Mouse (Mus musculus): ENCODE measurements at regions not wholly inside any gene's neighbourhood (a gene's known extent, or its start where the extent isn't known, plus 50 kb on each side); places are given as distances from the start of the nearest gene placed in this dataset.
A peak's percentile ranks its signal among the peaks of the same experiment; 100 is the strongest.
"Not testable (repeated sequence)": the region's sequence is repeated elsewhere in the genome, so short reads cannot be mapped to it uniquely, and the experiment has no call there.

DNA sequence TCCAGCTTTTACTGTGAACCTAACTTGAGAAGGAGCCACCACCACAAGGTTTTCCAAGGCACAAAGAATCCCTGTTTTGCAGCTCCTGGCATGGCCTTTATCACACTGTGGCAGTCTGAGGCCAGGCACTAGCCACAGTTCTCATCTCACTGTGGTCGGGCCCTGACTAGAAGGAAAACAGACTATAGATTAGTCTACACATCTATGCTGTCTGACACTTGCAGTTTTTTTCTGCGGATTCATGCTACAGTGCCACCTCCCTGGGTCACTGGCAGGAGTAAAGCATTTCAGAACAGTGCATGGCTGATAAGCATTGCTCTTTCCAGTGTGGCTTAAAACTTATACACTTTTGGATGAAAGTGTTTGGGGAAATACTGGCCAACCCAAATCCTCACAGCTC, 114.3 kb downstream of the Olfr721-ps1 start:
- H3K4me1 ChIP-seq (ENCODE audit: control insufficient read depth, low read depth, low read length): no peaks in the 10 kb centered on the region; the same call in none of the 2 replicates
- WGBS (ENCODE audit: insufficient replicate concordance): 27% methylated on average over 2 of the region's 2 CpGs
- no peaks in the 10 kb centered on the region for H3K36me3 ChIP-seq (ENCODE audit: control insufficient read depth, insufficient read depth)
- ATAC-seq (ENCODE audit: low read depth): no peak
- H3K27me3 ChIP-seq (ENCODE audit: control insufficient read depth, insufficient read depth, low read depth, low read length): no peaks in the 10 kb centered on the region
- H3K9me3 ChIP-seq (replicated peaks; ENCODE audit: control insufficient read depth, low read length): no peaks in the 10 kb centered on the region
- no peak overlapping the region for H3K27ac ChIP-seq (ENCODE audit: low read length)
- H3K4me2 ChIP-seq (ENCODE audit: low read depth, low read length): no peak overlapping the region
- H3K4me3 ChIP-seq (ENCODE audit: low read depth, low read length): no peak overlapping the region
- no peak overlapping the region for H3K9ac ChIP-seq (ENCODE audit: low read depth, low read length)

DNA sequence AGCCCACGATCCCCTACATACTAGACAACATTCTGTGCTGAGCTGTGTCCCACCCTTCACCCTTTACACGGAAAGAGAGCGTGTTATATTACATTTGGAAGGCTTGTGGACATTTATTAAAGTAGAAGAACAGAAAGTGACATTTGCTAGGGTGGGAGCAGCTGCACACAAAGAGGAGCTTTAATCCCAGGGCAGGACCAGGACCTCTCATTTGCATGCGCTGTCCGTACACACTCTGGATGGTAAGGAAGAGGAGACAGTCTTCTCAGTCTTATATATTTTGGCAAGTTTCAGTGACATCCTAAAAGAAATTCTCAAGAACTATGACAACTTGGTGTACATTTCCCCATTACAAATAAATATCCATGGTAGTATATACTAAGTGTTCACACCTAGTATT, 114.8 kb downstream of the Olfr721-ps1 start:
- Histone ChIP-seq H3K4me2 (ENCODE audit: low read depth, low read length) (no peak overlapping the region), H3K9me3 (replicated peaks; ENCODE audit: control insufficient read depth, low read length) (no peaks in the 10 kb centered on the region), H3K36me3 (ENCODE audit: control insufficient read depth, insufficient read depth) (no peaks in the 10 kb centered on the region), H3K27me3 (ENCODE audit: control insufficient read depth, insufficient read depth, low read depth, low read length) (no peaks in the 10 kb centered on the region), H3K27ac (ENCODE audit: low read length) (no peak overlapping the region), H3K4me3 (ENCODE audit: low read depth, low read length) (no peak overlapping the region), H3K4me1 (ENCODE audit: control insufficient read depth, low read depth, low read length) (no peaks in the 10 kb centered on the region; the same call in none of the 2 replicates), H3K9ac (ENCODE audit: low read depth, low read length) (no peak overlapping the region)
- ATAC-seq (ENCODE audit: low read depth): no peak
- 59% methylated on average over 5 of the region's 5 CpGs for WGBS (ENCODE audit: insufficient replicate concordance)

DNA sequence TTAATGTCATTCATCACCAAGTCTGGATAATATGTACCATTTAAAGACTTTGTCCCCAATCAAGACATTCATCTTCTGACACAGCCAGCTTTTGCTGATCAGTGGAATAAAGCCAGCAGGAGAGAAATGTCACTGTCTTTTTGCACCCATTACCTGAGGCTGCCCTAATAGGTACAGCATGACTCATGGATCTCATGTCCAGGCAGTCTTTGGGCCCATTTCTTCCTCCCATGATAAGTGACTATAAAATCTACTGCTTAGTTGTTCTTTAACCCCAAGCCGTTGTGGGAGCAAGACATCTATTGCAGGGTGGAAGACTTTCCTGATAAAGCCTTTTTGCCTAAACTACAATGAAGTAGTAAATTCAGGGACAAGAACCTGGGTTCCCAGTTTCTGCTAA, 116.9 kb downstream of the Olfr721-ps1 start:
- H3K27ac ChIP-seq (ENCODE audit: low read length): no peak overlapping the region
- H3K4me3 ChIP-seq (ENCODE audit: low read depth, low read length): no peak overlapping the region
- H3K4me2 ChIP-seq (ENCODE audit: low read depth, low read length): no peak overlapping the region
- no peak for ATAC-seq (ENCODE audit: low read depth)
- no peaks in the 10 kb centered on the region; the same call in none of the 2 replicates for H3K4me1 ChIP-seq (ENCODE audit: control insufficient read depth, low read depth, low read length)
- H3K27me3 ChIP-seq (ENCODE audit: control insufficient read depth, insufficient read depth, low read depth, low read length): no peaks in the 10 kb centered on the region
- H3K9ac ChIP-seq (ENCODE audit: low read depth, low read length): no peak overlapping the region
- WGBS (ENCODE audit: insufficient replicate concordance): 36% methylated on average over 1 of the region's 1 CpGs
- H3K36me3 ChIP-seq (ENCODE audit: control insufficient read depth, insufficient read depth): no peaks in the 10 kb centered on the region
- no peaks in the 10 kb centered on the region for H3K9me3 ChIP-seq (replicated peaks; ENCODE audit: control insufficient read depth, low read length)

DNA sequence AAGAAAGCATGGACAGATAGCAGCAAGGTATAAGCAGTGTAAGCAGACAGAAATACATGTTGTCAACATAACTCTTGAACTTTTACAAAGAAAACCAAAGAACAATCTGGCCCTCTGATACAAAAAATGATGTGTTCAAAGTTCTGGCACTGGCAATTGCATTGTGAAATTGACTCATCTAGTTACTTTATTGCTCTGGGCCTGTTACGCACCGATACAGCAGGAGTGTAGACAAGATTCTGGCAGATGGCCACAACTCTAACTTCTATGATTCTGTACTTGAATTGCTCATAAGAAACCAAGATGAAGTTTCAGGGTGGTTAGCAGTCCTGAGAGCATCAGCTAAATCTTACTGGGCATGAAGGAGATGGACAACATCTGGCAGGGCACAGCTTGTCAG, 117.7 kb downstream of the Olfr721-ps1 start:
- H3K9ac ChIP-seq (ENCODE audit: low read depth, low read length): no peak overlapping the region
- H3K36me3 ChIP-seq (ENCODE audit: control insufficient read depth, insufficient read depth): no peaks in the 10 kb centered on the region
- no peak overlapping the region for H3K4me3 ChIP-seq (ENCODE audit: low read depth, low read length)
- ATAC-seq (ENCODE audit: low read depth): no peak
- no peak overlapping the region for H3K27ac ChIP-seq (ENCODE audit: low read length)
- no peaks in the 10 kb centered on the region; the same call in none of the 2 replicates for H3K4me1 ChIP-seq (ENCODE audit: control insufficient read depth, low read depth, low read length)
- H3K27me3 ChIP-seq (ENCODE audit: control insufficient read depth, insufficient read depth, low read depth, low read length): no peaks in the 10 kb centered on the region
- WGBS (ENCODE audit: insufficient replicate concordance): 67% methylated on average over 2 of the region's 2 CpGs
- no peaks in the 10 kb centered on the region for H3K9me3 ChIP-seq (replicated peaks; ENCODE audit: control insufficient read depth, low read length)
- H3K4me2 ChIP-seq (ENCODE audit: low read depth, low read length): no peak overlapping the region

DNA sequence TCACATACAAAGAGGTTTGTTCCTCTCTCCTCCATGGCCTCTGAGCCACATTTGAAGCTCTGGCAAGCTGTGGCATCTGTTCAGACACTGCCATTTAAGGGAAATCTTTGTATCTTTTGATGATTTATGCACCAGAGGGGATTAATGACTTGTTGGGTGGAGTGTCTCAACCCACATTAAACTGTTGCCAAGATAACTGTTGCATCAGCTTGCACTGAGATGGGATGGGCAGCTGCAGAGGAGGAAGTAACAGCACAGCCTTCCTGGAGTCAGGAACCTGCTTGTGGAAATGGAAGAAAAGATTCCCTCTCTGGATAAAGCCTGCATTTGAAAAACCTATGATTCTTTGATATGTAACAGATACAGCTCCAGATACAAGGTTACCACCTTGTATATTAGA, 119.1 kb downstream of the Olfr721-ps1 start:
- Histone ChIP-seq H3K4me1 (ENCODE audit: control insufficient read depth, low read depth, low read length) (no peaks in the 10 kb centered on the region), H3K9ac (ENCODE audit: low read depth, low read length) (no peak overlapping the region), H3K4me2 (ENCODE audit: low read depth, low read length) (no peak overlapping the region), H3K27me3 (ENCODE audit: control insufficient read depth, insufficient read depth, low read depth, low read length) (no peaks in the 10 kb centered on the region), H3K36me3 (ENCODE audit: control insufficient read depth, insufficient read depth) (no peaks in the 10 kb centered on the region), H3K9me3 (replicated peaks; ENCODE audit: control insufficient read depth, low read length) (no peaks in the 10 kb centered on the region), H3K4me3 (ENCODE audit: low read depth, low read length) (no peak overlapping the region), H3K27ac (ENCODE audit: low read length) (no peak overlapping the region)
- no peak for ATAC-seq (ENCODE audit: low read depth)

DNA sequence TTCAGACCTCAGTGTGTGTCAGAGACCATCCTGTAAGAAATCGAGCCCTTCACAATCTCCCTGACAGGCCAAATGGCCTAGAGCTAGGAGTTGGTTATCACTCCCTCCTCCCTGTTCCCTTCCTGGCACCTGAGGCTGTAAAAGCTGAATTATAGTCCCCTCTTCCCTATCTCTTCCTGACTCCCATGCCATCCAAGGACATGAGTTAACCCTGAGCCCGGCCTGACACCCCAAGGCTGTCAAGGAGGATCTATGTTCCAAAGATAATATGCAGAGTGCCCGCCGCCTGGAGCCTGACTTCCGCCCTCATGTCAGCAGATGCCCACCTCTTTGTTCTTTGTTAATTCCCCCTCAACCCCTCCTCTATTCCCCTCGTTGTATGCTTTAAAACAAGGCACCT, 120.2 kb downstream of the Olfr721-ps1 start:
- not testable (repeated sequence) for H3K9ac ChIP-seq (ENCODE audit: low read depth, low read length); H3K4me3 ChIP-seq (ENCODE audit: low read depth, low read length); H3K9me3 ChIP-seq (replicated peaks; ENCODE audit: control insufficient read depth, low read length); H3K27me3 ChIP-seq (ENCODE audit: control insufficient read depth, insufficient read depth, low read depth, low read length); ATAC-seq (ENCODE audit: low read depth); H3K36me3 ChIP-seq (ENCODE audit: control insufficient read depth, insufficient read depth); H3K27ac ChIP-seq (ENCODE audit: low read length); H3K4me1 ChIP-seq (ENCODE audit: control insufficient read depth, low read depth, low read length); H3K4me2 ChIP-seq (ENCODE audit: low read depth, low read length)
- 58% methylated on average over 6 of the region's 6 CpGs for WGBS (ENCODE audit: insufficient replicate concordance)

DNA sequence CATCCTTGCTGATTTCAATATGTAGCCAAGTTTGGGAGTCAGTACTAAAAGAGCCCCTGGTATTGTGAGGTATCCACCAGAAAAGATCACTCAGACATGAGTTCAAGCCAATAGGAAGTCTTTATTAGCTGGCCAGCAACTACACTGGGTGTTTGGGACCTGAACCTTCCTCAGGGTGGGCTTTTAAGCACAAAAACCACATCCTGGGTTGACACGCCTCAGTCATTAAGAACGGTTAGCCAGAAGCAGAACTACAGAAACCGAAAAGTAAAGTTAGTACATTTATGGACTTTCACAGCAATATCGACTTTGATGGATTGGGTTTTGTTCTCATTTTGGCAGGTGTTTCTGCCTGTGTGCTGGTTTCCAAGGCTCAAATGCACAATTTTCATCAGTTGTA, 124.1 kb downstream of the Olfr721-ps1 start:
- Histone ChIP-seq H3K36me3 (ENCODE audit: control insufficient read depth, insufficient read depth) (no peaks in the 10 kb centered on the region), H3K27me3 (ENCODE audit: control insufficient read depth, insufficient read depth, low read depth, low read length) (no peaks in the 10 kb centered on the region), H3K9ac (ENCODE audit: low read depth, low read length) (no peak overlapping the region), H3K4me3 (ENCODE audit: low read depth, low read length) (no peak overlapping the region), H3K4me1 (ENCODE audit: control insufficient read depth, low read depth, low read length) (no peaks in the 10 kb centered on the region; the same call in 1 of the 2 replicates), H3K9me3 (replicated peaks; ENCODE audit: control insufficient read depth, low read length) (no peaks in the 10 kb centered on the region), H3K4me2 (ENCODE audit: low read depth, low read length) (no peak overlapping the region), H3K27ac (ENCODE audit: low read length) (no peak overlapping the region)
- ATAC-seq (ENCODE audit: low read depth): no peak
- WGBS (ENCODE audit: insufficient replicate concordance): 53% methylated on average over 4 of the region's 4 CpGs

DNA sequence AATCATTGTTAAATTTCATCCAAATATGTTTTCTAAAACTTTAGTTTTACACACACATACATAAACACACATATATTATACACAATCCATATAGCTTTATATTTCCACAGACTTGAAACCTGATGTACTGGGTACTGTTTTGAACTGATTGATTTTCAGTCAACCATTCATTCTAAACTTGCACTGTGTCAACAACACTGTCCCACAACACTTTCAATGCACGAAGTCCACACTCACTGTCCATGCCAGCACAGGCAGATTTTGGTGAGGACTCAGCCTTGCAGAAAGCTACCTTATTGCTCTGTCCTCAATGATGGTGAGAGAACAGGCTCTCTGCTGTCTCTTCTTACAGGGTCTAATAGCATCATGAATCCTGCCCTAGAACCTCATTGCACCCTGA, 127.3 kb downstream of the Olfr721-ps1 start:
- no peaks in the 10 kb centered on the region; the same call in 1 of the 2 replicates for H3K4me1 ChIP-seq (ENCODE audit: control insufficient read depth, low read depth, low read length)
- peak overlapping the region; percentile 29; the same call in 1 of the 2 replicates for H3K27ac ChIP-seq (ENCODE audit: low read length)
- no peaks in the 10 kb centered on the region for H3K36me3 ChIP-seq (ENCODE audit: control insufficient read depth, insufficient read depth)
- no peak overlapping the region for H3K4me2 ChIP-seq (ENCODE audit: low read depth, low read length)
- peak; percentile 94 for ATAC-seq (ENCODE audit: low read depth)
- no peak overlapping the region for H3K9ac ChIP-seq (ENCODE audit: low read depth, low read length)
- no peaks in the 10 kb centered on the region for H3K9me3 ChIP-seq (replicated peaks; ENCODE audit: control insufficient read depth, low read length)
- WGBS (ENCODE audit: insufficient replicate concordance): 41% methylated on average over 1 of the region's 1 CpGs
- no peak overlapping the region for H3K4me3 ChIP-seq (ENCODE audit: low read depth, low read length)
- H3K27me3 ChIP-seq (ENCODE audit: control insufficient read depth, insufficient read depth, low read depth, low read length): no peaks in the 10 kb centered on the region

DNA sequence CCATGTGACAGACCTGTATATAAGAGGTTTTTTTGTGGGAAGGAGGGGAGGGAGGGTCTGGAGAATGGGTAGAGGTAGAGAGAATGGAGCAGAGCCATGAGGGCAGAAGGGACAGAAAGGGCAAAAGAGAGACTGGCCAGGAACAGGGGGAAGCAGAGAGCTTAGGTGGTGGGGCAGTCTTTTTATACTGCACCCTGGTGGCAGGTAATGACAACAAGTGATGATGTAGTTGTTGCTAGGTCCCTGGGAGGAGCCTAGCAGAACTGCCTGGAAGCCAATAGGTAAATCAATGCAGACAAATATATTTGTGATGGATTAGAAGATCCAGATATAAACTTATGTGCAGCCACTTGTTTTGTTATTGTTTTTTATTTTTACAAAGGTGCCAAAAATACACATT, 140.1 kb downstream of the Olfr721-ps1 start:
- H3K4me3 ChIP-seq (ENCODE audit: low read depth, low read length): no peak overlapping the region

DNA sequence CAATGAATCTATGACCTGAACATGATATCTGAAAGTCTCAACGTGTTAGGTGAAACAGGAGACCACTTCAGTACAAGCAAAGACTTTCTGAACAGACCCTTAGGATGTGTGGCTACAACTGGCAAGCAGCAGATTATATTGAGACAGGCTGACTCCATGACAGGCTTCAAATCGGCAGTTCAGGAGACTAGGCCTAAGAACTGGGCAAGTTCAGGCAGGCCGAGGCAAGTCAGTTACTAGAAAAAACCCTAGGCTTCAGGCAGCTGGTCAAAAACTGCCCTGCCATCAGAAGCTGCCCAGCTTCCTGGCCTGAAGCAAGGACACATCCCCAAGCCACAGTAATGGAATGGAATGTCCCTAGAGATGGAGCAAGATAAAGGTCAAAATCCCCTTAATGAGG, 140.6 kb downstream of the Olfr721-ps1 start:
- WGBS (ENCODE audit: insufficient replicate concordance): 54% methylated on average over 3 of the region's 3 CpGs
- Histone ChIP-seq H3K36me3 (ENCODE audit: control insufficient read depth, insufficient read depth) (no peaks in the 10 kb centered on the region), H3K4me1 (ENCODE audit: control insufficient read depth, low read depth, low read length) (no peaks in the 10 kb centered on the region)

More for the DNA sequence above, 140.1 kb downstream of the Olfr721-ps1 start:
- Histone ChIP-seq H3K27ac (ENCODE audit: low read length) (no peak overlapping the region), H3K36me3 (ENCODE audit: control insufficient read depth, insufficient read depth) (no peaks in the 10 kb centered on the region), H3K9ac (ENCODE audit: low read depth, low read length) (no peak overlapping the region), H3K9me3 (replicated peaks; ENCODE audit: control insufficient read depth, low read length) (no peaks in the 10 kb centered on the region), H3K27me3 (ENCODE audit: control insufficient read depth, insufficient read depth, low read depth, low read length) (no peaks in the 10 kb centered on the region), H3K4me1 (ENCODE audit: control insufficient read depth, low read depth, low read length) (no peaks in the 10 kb centered on the region), H3K4me2 (ENCODE audit: low read depth, low read length) (no peak overlapping the region)
- no peak for ATAC-seq (ENCODE audit: low read depth)

More for the DNA sequence above, 140.6 kb downstream of the Olfr721-ps1 start:
- Histone ChIP-seq H3K9ac (ENCODE audit: low read depth, low read length) (no peak overlapping the region), H3K9me3 (replicated peaks; ENCODE audit: control insufficient read depth, low read length) (no peaks in the 10 kb centered on the region), H3K4me2 (ENCODE audit: low read depth, low read length) (no peak overlapping the region), H3K27ac (ENCODE audit: low read length) (no peak overlapping the region), H3K4me3 (ENCODE audit: low read depth, low read length) (no peak overlapping the region), H3K27me3 (ENCODE audit: control insufficient read depth, insufficient read depth, low read depth, low read length) (no peaks in the 10 kb centered on the region)
- ATAC-seq (ENCODE audit: low read depth): no peak

Data from liver, embryonic 16.5 days (tissue).